Mouse (Mus musculus) midbrain, embryonic 12.5 days (tissue): ENCODE measurements at regions not wholly inside any gene's neighbourhood (a gene's known extent, or its start where the extent isn't known, plus 50 kb on each side); places are given as distances from the start of the nearest gene placed in this dataset.

Experiments
- ATAC-seq: fragments of 200-750 bp; cut with Nextera tagmentation; 2 replicates; pipeline ENCODE4 v1.8.0; 2017; ENCODE audit warnings: low read depth, moderate TSS enrichment, moderate library complexity; ENCODE audit not compliant: low FRiP score
- H3K27ac ChIP-seq: fragments of 300-500 bp; sonication (generic); replicated peaks from 2 replicates; pipeline ENCODE4 v1.5.1; 2016; ENCODE audit warnings: mild to moderate bottlenecking
- H3K27me3 ChIP-seq: fragments of 300-500 bp; sonication (generic); 2 replicates; pipeline ENCODE4 v1.6.1; 2016; ENCODE audit warnings: mild to moderate bottlenecking
- H3K36me3 ChIP-seq: fragments of 300-500 bp; sonication (generic); 2 replicates; pipeline ENCODE4 v1.6.1; 2016
- H3K4me1 ChIP-seq: fragments of 300-500 bp; sonication (generic); 2 replicates; pipeline ENCODE4 v1.6.1; 2016
- H3K4me2 ChIP-seq: fragments of 300-500 bp; sonication (generic); replicated peaks from 2 replicates; pipeline ENCODE4 v1.6.1; 2016; ENCODE audit warnings: mild to moderate bottlenecking, moderate library complexity
- H3K4me3 ChIP-seq: fragments of 300-500 bp; sonication (generic); 2 replicates; pipeline ENCODE4 v1.5.1; 2016; ENCODE audit warnings: mild to moderate bottlenecking
- H3K9ac ChIP-seq: fragments of 300-500 bp; sonication (generic); replicated peaks from 2 replicates; pipeline ENCODE4 v1.6.1; 2016; ENCODE audit warnings: mild to moderate bottlenecking, moderate library complexity
- H3K9me3 ChIP-seq: fragments of 300-500 bp; sonication (generic); 2 replicates; pipeline ENCODE4 v1.6.1; 2016; ENCODE audit warnings: mild to moderate bottlenecking
- WGBS: fragments of 180-500 bp; shearing (Covaris S2); methylation state at CpG from one replicate; pipeline ENCODE4 v1.1.7; 2016; 5-methylcytosine and 5-hydroxymethylcytosine counted together

DNA sequence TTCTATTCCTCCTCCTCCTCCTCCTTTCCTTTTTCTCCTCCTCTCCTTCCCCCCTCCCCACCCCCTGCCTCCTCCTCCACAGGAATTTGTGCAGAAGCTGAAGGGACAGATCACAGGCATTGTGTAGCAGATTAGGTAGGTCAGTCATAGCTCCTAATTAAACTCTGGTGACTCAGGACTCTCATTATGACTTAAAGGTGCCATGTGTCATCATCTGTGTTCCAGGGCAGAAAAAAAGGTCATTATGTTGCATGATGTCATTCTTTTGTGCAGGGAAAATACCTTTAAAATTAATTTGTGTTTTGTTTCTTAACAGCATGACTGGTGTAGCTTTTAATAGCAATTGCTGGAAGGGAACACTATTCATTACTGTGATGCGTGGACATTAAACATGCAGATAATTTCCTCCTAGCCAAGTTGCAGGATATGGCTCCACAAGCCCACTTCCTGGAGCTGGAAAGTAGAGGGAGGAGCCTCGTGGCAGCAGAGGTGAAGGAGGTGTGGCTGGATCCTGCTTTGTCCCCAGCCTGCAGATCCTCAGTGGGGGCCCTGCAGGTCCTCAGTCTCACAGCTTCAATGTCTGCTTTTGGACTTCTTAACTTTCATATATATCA, 62.4 kb upstream of the Jazf1 start:
- Histone ChIP-seq H3K4me3 (no peak overlapping the region), H3K27ac (no peak overlapping the region), H3K4me2 (no peak overlapping the region), H3K36me3 (no peaks in the 10 kb centered on the region), H3K27me3 (no peaks in the 10 kb centered on the region), H3K4me1 (peaks cover 9% of the 10 kb centered on the region; the same call in 1 of the 2 replicates), H3K9me3 (no peaks in the 10 kb centered on the region), H3K9ac (no peak overlapping the region)
- 29% methylated on average over 2 of the region's 2 CpGs for WGBS
- ATAC-seq = no peak

DNA sequence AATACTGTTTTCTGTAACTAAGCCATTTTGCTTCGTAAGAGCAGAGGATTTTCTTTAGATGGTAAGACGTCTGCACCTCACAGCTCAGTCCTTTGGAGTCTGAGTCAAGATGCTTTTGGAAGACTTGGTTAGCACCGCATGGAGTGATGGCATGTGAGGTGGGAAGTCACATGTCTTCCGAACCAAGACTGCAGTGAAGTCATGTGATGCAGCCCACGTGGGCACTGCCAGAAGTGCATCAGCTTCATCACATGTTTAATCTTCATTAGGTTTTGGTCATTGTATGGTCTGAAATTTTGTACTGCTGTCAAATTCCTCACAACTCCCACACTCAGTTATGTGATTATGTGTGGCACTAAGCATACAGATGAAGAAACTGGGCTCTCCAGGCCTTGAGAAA, 58.3 kb upstream of the Jazf1 start:
- Histone ChIP-seq H3K4me3 (no peak overlapping the region), H3K9ac (no peak overlapping the region), H3K4me1 (peaks cover 9% of the 10 kb centered on the region; the same call in 1 of the 2 replicates), H3K4me2 (no peak overlapping the region), H3K9me3 (no peaks in the 10 kb centered on the region), H3K27me3 (no peaks in the 10 kb centered on the region), H3K27ac (no peak overlapping the region), H3K36me3 (no peaks in the 10 kb centered on the region)
- ATAC-seq = no peak
- WGBS = 80% methylated on average over 5 of the region's 5 CpGs

DNA sequence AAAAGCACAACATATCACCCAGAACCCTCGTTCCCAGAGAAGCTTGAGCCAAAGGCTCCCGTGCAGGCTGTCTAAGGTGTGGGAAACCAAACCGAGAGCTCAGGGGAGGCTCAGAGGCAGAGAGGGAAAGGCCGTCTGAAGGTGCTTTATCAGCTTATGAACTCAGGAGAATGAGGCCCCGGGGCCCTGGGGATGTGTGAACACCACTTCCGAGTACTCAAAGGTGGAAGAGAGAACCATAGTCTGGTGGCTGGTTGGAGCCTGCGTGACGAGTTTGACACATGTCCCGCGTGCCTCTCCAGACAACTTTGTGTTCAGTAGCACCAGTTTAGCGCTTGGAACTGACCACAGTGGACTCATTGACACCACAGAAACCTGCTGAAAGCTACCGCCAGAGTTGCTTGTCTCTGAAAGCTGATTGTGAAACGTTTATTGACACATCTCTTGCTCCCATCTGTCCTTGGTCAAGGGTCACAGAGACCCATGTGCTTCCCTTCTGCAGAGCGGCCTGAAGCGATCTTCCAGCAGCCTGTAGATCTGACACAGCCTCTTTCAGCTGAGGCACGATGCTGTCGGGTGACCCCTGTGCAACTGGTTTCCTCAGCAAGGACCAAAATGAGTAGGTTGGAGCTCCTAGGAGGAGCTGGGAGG, 56.5 kb upstream of the Jazf1 start:
- no peaks in the 10 kb centered on the region for H3K27me3 ChIP-seq
- no peak overlapping the region for H3K4me2 ChIP-seq
- 81% methylated on average over 17 of the region's 17 CpGs for WGBS
- H3K36me3 ChIP-seq = no peaks in the 10 kb centered on the region
- H3K9me3 ChIP-seq = no peaks in the 10 kb centered on the region
- no peak overlapping the region for H3K27ac ChIP-seq
- no peak overlapping the region for H3K9ac ChIP-seq
- no peak overlapping the region for H3K4me3 ChIP-seq
- H3K4me1 ChIP-seq = no peaks in the 10 kb centered on the region
- ATAC-seq = no peak

DNA sequence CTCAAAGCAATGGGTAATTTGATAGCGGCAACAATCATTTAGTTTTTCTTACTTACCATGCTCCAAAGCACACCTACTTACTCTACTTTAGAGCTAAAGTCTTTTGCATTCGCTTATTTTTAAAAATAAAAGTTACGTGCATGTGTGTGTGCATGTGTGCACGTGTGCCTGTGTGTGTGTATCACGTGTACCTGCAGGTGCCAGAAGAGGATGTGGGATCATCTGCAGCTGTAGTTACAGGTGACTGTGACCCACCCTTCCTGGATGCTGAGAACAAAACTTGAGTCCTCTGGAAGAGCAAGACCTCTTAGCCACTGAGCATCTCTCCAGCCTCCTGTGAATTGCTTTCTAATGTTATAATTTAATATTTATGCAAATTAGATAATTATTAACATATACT, 52.0 kb upstream of the Jazf1 start:
- 92% methylated on average over 5 of the region's 5 CpGs for WGBS
- H3K9ac ChIP-seq = no peak overlapping the region

More for the DNA sequence above, 52.0 kb upstream of the Jazf1 start:
- Histone ChIP-seq H3K36me3 (no peaks in the 10 kb centered on the region), H3K27ac (no peak overlapping the region), H3K9me3 (no peaks in the 10 kb centered on the region), H3K4me3 (no peak overlapping the region), H3K4me1 (0 out of 2 replicates have a peak, but pooled peaks cover 4% of the 10 kb centered on the region), H3K4me2 (no peak overlapping the region), H3K27me3 (no peaks in the 10 kb centered on the region)
- ATAC-seq = no peak
